Mouse (Mus musculus) spleen, adult 12 weeks (tissue): ENCODE results near the gene Naa35.

Source experiments
- DNase-seq: peaks from one replicate; pipeline ENCODE4 v3.0.0; 2022; ENCODE audit warnings: low spot score

Gene Naa35

DNA sequence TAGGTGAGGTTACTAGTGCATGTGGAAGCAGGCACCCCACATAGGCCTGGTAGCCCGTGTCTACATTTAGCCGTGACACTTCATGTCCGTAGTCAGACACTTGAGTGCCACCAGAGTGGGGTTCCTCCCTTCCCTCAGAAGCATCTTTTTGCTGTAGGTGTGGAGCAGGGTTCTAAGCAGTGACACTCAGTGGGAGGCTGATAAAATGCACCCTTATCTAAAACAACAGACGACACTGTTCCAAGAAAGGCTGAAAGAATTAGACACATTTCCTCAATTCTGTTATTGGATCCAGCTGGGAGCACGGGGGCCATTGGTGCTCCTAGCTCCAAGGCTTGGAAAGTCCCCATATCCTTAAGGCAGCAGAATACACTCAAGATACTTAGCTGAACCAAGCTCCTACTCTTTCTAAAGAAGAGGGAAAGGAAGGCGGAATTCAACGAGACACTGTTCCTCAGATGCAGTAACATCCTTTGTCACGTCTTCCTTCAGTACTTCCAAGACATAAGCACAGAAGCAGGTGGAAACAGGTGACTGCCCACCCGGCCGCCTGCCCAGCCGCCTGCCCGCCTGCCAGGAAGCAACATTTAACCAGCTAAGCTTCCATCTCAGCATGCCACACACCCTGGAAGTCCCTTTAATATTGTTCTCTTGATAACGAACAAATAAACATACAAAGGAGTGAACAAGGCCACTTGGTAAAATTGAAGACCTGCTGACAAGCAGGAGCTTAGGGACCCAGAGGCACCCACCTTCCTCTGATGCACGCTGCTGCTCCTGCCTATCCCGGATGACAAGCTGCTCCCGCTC is 54.5 kb downstream of the Naa35 start:
- DNase-seq: no peak

GRCm38 (mm10) chr13:59640178-59640440 is 55.0 kb downstream of the Naa35 start:
- DNase-seq: no peak

GRCm38 (mm10) chr13:59642818-59643217 is 57.8 kb downstream of the Naa35 start:
- DNase-seq: no peak

GRCm38 (mm10) chr13:59645491-59645890 is 60.4 kb downstream of the Naa35 start:
- DNase-seq: no peak

DNA sequence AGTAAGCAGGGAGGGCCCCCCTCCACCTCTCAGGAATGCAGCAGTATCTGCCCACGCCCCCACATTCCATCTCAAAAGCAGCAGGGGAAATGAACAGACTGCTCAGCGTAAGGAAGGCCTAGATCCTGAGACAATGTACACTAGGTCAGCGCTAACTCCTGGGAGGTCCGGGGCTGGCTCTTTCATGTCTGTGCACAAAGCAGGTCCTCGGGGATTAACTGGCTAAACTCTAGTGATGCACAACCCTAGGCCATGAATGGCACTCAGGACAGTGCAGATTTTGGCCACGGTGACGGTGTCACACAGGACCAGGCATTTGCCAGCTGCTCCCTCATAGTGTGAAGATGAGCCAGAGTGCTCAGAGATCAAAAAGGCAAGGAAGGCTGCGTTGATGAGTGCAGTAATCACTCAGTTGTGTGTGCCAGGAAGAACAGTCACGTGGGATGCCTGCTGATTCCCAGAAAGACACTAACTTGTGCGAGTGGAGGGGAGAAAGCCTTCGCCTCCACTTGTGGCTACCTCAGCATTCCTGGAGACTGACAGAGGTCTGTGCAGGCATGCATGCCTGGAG is 61.7 kb downstream of the Naa35 start:
- no peak for DNase-seq

DNA sequence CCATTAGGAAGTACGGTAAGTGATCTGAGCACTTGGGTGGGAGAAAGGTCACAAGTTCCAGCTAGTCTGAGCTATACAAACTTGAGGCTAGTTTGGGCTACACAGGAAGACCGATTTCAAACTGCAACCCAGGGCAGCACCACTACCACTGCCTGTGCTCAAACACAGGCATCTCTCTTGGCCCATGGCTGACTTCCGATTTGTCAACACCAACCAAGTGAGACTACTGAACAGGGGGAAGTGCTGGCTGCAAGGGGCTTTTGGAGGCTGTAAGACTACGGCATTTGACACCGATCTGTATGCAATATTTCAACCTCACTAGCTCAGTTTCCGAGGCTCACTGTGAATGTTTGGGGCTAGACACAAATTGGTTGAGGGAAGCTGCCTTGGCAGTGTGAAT is 62.4 kb downstream of the Naa35 start:
- no peak for DNase-seq

GRCm38 (mm10) chr13:59648598-59648997 is 63.5 kb downstream of the Naa35 start:
- DNase-seq: no peak

DNA sequence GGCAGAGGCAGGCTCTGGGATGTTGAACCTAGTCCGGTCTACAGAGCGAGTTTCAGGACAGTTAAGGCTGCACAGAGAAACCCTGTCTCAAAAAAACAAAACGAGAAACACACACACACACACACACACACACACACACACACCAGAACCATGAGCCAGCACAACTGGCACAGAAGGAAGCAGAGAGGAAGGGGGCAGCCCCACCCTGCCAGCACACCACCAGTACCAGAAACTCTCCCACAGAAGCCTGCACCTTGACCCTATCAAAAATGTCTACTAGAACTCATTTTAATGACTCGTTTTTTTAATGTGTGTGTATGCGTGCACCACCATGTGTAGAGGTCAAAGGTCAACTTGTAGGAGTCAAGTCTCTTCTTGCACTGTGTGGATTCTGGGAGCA is 64.7 kb downstream of the Naa35 start:
- no peak for DNase-seq

DNA sequence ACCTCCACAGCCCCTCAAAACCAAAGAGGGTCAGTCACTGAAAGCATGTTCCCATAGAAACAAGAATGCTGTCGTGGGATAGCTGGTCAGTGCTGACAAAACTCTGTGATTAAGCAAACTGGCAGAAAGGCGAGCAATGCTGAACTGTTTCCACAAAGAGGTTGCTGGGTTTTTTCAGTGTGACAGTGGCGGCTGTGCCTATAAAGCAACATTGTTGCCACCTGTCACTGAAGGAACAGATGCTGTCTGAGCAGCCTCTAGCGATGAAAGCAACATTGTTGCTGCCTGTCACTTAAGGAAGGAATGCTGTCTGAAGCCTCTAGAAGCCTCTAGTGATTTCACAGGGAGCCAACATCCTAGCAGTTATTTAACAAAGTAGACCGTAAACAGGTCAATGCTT is 67.6 kb downstream of the Naa35 start:
- DNase-seq: no peak

GRCm38 (mm10) chr13:59653136-59653535 is 68.1 kb downstream of the Naa35 start:
- no peak for DNase-seq

GRCm38 (mm10) chr13:59654465-59654864 is 69.4 kb downstream of the Naa35 start:
- no peak for DNase-seq

- no peak for DNase-seq
Observed at GRCm38 (mm10) chr13:59655718-59656315, 70.8 kb downstream of the Naa35 start.

DNA sequence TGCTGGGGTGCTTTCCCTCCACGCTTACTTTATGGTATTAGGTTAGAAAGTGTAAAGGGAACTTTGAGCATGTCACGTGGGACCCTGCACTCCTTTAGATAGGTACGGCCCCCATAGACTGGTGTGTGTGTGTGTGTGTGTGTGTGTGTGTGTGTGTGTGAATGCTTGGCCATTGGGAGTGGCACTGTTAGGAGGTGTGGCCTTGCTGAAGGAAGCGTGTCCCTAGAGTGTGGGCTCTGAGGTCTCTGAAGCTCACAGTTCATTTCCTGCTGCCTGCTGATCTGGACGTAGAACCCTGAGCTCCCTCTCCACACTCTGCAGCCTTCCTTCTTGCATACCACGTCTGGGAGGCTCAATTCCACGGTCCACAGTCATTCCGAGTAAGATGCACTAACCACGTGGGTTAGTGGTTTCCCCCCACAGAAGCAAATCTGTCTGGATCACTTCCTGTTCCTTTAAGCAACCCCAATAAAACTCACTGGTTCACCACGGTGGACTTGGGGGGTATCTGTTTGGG is 71.3 kb downstream of the Naa35 start:
- peak; percentile 29 for DNase-seq

GRCm38 (mm10) chr13:59656975-59657388 is 71.9 kb downstream of the Naa35 start:
- no peak for DNase-seq

DNA sequence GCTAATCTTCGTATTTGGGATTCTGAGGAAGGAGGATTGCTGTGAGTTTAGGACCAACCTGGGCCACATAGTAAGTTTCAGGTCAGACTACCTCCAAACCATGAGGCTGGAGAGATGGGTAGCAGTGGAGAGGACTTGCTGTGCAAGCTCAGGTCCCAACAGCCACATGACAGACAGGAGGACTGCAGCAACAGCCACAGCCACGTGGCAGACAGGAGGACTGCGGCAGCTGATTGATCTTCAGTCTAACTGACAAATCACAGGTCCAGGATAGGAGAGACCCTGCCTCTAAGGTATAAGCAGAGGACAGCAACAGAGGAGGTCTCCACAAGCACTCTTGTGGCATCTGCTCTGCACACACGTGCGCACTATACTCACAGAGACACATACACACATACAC is 72.7 kb downstream of the Naa35 start:
- DNase-seq: no peak

DNA sequence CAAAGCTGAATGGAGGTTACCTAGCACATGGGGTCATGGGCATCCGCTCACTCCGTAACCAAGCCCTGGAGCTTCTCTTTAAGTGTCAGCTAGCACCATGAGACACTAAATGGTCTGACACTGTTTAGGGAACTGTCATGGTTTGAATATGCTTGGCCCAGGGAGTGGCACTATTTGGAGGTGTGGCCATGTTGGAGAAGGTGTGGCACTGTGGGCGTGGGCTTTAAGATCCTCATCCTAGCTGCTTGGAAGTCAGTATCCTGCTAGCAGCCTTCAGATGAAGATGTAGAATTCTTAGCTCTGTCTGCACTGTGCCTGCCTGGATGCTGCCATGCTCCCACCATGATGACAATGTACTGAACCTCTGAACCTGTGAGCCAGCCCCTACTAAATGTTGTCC is 75.3 kb downstream of the Naa35 start:
- no peak for DNase-seq

DNA sequence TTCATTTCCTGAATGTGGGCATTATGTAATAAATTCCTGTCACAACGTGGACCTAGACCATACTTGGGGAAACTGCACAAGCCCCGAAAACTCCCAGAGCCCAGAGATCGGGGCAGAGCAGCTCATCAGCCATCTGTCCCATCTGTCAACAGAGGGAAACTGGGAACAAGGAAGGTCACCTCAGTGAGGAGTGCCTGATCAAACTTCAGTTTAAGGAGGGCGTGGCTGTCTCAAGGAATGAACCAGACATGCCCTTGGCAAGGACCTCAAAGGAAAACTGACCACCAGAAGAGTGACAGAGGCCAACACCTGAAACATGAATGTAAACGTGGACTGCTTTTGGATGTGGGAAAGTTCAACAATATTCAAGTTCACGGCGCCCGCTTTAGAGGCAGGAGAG is 76.3 kb downstream of the Naa35 start:
- no peak for DNase-seq

DNA sequence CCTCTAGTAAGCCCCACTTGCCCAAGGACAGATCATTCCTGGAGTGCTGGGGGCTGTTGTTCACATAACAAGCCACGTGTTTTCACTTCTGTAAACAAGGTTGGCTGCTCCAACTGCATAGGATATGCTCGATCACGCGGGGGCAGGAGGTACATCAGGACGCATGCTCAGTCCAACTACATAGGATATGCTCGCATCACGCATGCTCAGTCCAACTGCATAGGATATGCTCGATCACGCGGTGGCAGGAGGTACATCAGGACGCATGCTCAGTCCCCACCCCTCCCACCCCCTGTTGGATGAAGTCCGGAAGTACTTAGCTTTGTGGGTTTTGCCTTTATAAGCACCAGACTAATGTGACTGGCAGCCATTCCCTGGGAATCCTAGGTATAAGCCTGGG is 76.9 kb downstream of the Naa35 start:
- no peak for DNase-seq

GRCm38 (mm10) chr13:59663939-59664712 is 79.1 kb downstream of the Naa35 start:
- no peak for DNase-seq

GRCm38 (mm10) chr13:59667763-59668162 is 82.7 kb downstream of the Naa35 start:
- DNase-seq: no peak

- peak; percentile 51 for DNase-seq
Observed at GRCm38 (mm10) chr13:59668501-59669093, 83.5 kb downstream of the Naa35 start.

DNA sequence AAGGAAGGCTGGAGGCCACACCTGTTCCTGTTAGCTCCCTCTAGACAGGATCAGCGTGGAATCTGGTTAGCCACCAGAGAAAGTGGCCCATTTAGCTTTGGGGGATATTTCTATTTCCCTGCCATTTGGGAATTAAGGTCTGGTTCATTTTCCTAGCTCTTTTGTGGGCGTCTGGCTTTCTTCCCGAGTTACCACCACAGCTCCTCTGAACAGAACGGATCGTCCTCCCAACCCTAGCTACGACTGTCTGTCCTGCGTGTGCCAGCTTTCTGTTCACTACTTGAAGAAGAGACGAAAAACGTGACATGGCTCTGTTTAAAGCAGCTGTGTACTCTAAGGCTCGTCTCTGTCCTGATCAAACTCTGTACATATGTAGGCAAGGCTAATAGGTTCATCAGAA is 84.9 kb downstream of the Naa35 start:
- no peak for DNase-seq
